Mouse (Mus musculus) kidney, embryonic 16.5 days (tissue): ENCODE results near the gene Fam122a. TPM values are rescaled to one million over a fixed set of nuclear protein-coding genes. Genes with fewer than 3 reads are reported as not detected.

ENCODE experiments used
- ATAC-seq: fragments of 200-750 bp; cut with Nextera tagmentation; 2 replicates; pipeline ENCODE4 v1.8.0; 2017; ENCODE audit warnings: moderate TSS enrichment; ENCODE audit not compliant: low FRiP score, low TSS enrichment
- H3K27ac ChIP-seq: fragments of 300-500 bp; sonication (generic); 2 replicates; pipeline ENCODE4 v1.5.1; 2014; ENCODE audit warnings: low read length
- H3K27me3 ChIP-seq: fragments of 300-500 bp; sonication (generic); 2 replicates; pipeline ENCODE4 v1.6.1; 2014; ENCODE audit warnings: low read length, control low read depth, mixed read lengths; ENCODE audit not compliant: insufficient read depth
- H3K36me3 ChIP-seq: fragments of 300-500 bp; sonication (generic); 2 replicates; pipeline ENCODE4 v1.6.1; 2014; ENCODE audit warnings: low read length, control low read depth, mixed read lengths; ENCODE audit not compliant: insufficient read depth
- H3K4me1 ChIP-seq: fragments of 300-500 bp; sonication (generic); 2 replicates; pipeline ENCODE4 v1.6.1; 2014; ENCODE audit warnings: low read length, control low read depth, mixed read lengths; ENCODE audit not compliant: insufficient read depth
- H3K4me2 ChIP-seq: fragments of 300-500 bp; sonication (generic); replicated peaks from 2 replicates; pipeline ENCODE4 v1.6.1; 2014; ENCODE audit warnings: low read depth, low read length
- H3K4me3 ChIP-seq: fragments of 300-500 bp; sonication (generic); 2 replicates; pipeline ENCODE4 v1.5.1; 2014; ENCODE audit warnings: mild to moderate bottlenecking, low read length
- H3K9ac ChIP-seq: fragments of 300-500 bp; sonication (generic); replicated peaks from 2 replicates; pipeline ENCODE4 v1.6.1; 2014; ENCODE audit warnings: low read length
- H3K9me3 ChIP-seq: fragments of 300-500 bp; sonication (generic); 2 replicates; pipeline ENCODE4 v1.6.1; 2016; ENCODE audit warnings: low read length, control low read depth
- WGBS: fragments of 180-500 bp; shearing (Covaris S2); extraction: QIAGEN DNeasy Blood & Tissue Kit; methylation state at CpG from one replicate; pipeline ENCODE4 v1.1.7; 2014; 5-methylcytosine and 5-hydroxymethylcytosine counted together
- polyA plus RNA-seq: library from polyadenylated mRNA; unstranded; fragments of >200 nt; fragmentation: Nextera tagmentation; extraction: Ambion mirVana; gene quantifications from 2 replicates; pipeline ENCODE4 v1.2.1, GENCODE M21; 2015

Fam122a gene
- polyA plus RNA-seq, 1 experiment from 2014 or later, result 39.7 TPM

DNA sequence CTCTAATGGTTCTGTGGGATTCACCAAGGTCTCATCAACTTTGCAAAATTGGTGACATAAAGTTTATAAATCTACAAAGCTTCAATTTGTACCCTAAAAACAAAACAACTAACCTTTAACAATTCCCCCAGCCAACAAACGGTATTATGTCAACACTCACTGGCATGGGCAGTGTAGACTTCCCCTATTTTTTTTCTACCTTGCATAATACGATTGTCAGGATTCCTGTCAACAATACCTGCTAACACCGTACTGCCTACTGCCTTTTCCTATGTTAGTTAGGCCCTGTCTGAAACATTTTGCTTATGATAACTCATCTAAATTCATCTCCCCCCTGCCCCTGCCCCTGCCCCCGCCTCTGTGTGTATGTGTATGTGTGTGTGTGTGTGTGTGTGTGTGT is 16.7 kb upstream of the Fam122a start:
- Histone ChIP-seq H3K36me3 (no peaks in the 10 kb centered on the region), H3K9me3 (no peaks in the 10 kb centered on the region), H3K4me3 (no peak overlapping the region), H3K27ac (no peak overlapping the region), H3K4me2 (no peak overlapping the region), H3K9ac (no peak overlapping the region), H3K4me1 (no peaks in the 10 kb centered on the region), H3K27me3 (no peaks in the 10 kb centered on the region)
- WGBS, result 86% methylated on average over 4 of the region's 4 CpGs
- no peak for ATAC-seq

DNA sequence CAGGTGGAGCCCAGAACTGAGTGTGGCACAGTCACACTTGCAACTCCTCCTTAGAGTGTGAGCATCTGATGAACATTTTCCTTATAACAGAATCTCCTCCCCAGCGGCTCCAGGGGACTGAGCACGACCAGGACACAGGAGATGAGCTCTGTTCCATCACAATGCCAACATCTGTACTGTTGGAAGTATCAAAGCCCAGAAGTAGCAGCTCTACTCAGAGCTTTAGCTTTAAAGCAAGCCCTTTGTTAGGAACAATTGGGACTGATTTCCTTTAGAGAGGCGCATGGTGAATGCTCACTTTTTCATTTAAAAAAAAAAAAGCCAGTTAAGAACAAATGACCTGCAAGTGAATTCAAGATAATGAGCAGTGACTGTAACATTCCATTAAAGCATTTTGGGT is 14.7 kb upstream of the Fam122a start:
- Histone ChIP-seq H3K4me2 (no peak overlapping the region), H3K9ac (no peak overlapping the region), H3K27ac (no peak overlapping the region), H3K27me3 (no peaks in the 10 kb centered on the region), H3K4me1 (no peaks in the 10 kb centered on the region), H3K9me3 (no peaks in the 10 kb centered on the region), H3K4me3 (no peak overlapping the region), H3K36me3 (no peaks in the 10 kb centered on the region)
- 50% methylated on average over 3 of the region's 3 CpGs for WGBS
- ATAC-seq, result no peak

DNA sequence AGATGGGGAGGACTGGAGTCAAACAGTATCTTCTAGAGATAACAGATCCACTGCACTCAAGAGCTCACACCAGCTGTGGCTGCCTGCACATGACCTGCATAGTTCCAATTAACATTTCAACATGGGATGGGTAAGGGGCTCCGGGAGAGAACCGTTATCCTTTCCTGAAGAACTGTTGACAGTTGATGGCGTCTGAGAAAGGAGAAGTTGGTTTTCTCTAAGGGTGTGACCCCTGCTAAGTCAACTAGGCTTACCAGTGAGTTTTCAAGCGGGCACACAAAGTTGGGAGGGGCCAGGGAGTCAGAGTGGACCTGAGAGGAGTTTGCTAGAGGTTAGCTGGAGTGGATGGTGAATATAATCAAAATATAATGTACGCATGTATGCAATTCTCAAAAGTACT is 13.1 kb upstream of the Fam122a start:
- no peaks in the 10 kb centered on the region for H3K36me3 ChIP-seq
- no peak overlapping the region for H3K4me3 ChIP-seq
- no peaks in the 10 kb centered on the region for H3K27me3 ChIP-seq
- H3K9ac ChIP-seq, result no peak overlapping the region
- H3K4me1 ChIP-seq, result no peaks in the 10 kb centered on the region
- H3K9me3 ChIP-seq, result no peaks in the 10 kb centered on the region
- no peak overlapping the region for H3K27ac ChIP-seq
- ATAC-seq, result no peak
- 65% methylated on average over 5 of the region's 5 CpGs for WGBS
- H3K4me2 ChIP-seq, result no peak overlapping the region

DNA sequence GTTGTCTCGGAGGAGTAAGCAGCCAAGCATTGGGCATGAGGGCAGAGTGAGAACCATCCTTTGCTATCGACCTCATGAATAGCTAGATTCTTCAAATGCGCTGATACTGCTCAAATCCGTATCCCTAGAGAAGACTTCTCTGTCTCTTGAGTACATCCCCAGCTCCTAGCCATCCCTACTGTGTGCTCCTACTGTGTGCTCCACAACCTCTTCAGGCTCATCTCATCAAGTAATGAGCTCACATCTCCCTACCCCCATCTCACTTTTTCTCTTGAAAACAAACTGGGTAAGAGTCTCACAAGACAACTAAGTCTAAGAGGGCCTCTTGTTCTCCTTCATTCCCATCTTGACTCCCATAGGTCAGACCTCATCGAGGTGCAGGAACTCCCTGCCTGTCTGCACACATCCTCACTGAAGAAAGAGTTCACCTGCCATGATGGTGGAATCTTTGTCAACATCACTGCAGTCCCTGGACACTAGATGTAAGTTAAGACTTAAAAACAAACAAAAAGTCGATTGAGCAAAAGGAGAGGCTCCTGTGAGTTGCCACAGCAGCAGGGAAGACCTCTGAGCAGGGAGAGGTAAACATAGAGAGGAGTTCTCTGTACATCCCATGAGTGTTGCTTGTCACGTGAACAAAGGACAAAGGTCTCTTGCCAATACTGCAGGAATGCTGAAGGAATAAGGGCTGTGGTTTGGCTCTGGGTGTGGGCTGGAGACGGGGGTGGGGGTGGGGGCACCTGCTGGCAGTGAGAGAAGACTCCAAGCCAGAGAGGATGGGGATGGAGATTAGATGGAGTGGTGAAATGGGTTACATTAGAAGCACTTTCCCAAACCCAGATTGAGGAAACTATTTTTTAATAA is 9.5 kb upstream of the Fam122a start:
- no peaks in the 10 kb centered on the region for H3K9me3 ChIP-seq
- H3K4me2 ChIP-seq, result no peak overlapping the region
- no peak overlapping the region for H3K27ac ChIP-seq
- no peaks in the 10 kb centered on the region for H3K36me3 ChIP-seq
- no peaks in the 10 kb centered on the region for H3K4me1 ChIP-seq
- no peaks in the 10 kb centered on the region for H3K27me3 ChIP-seq
- ATAC-seq, result no peak
- 77% methylated on average over 8 of the region's 8 CpGs for WGBS
- H3K4me3 ChIP-seq, result no peak overlapping the region
- no peak overlapping the region for H3K9ac ChIP-seq

DNA sequence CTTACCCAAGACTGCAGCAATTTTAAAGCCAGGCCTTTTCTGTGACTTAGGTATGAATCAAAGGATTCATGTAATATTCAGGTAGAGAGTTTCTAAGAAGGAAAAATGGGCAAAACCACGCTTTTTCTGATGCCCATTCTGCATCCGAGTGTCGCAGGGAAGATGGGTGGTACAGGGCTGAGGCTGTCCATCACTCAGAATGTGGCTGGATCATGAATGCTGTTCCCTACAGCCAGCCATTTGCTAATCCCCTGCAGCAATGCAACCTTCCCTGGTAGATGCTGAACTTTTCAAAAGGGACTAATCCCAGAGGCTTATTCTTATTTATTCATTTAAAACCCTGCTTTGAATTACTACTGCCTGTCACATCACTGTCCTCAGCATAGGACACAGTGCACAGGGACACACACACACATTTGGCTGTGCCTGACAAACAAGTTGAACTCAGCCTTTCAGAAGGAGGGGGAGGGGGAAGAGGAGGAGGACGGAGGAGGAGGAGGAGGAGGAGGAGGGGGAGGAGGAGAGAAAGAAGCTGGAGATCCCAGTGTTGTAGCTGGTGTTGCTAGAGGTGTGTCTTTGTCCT is 7.5 kb upstream of the Fam122a start:
- Histone ChIP-seq H3K27ac (no peak overlapping the region), H3K4me3 (no peak overlapping the region), H3K36me3 (no peaks in the 10 kb centered on the region), H3K4me2 (no peak overlapping the region), H3K9me3 (no peaks in the 10 kb centered on the region), H3K27me3 (no peaks in the 10 kb centered on the region), H3K9ac (no peak overlapping the region), H3K4me1 (no peaks in the 10 kb centered on the region)
- ATAC-seq, result no peak
- WGBS, result 67% methylated on average over 4 of the region's 4 CpGs

DNA sequence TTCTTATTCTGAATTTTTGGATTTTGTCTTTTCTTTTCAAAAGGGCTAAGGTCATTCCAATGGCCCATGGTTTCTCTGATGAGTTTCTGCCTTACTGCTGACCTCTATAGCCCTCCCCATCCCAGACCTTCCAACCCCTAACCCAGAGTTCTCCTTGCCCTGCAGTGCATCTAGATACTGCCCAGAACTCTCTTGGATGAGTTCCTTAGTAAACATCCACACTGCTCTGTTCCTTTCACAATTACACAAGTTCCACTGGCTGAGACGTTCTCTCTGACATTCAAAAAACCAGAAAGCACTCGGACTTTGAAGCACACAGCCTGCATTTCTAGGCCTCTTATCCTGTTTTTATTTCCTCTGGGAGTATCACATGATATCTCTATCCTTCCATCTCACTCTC is 3.8 kb upstream of the Fam122a start:
- Histone ChIP-seq H3K4me2 (no peak overlapping the region), H3K9me3 (no peaks in the 10 kb centered on the region), H3K9ac (no peak overlapping the region), H3K27me3 (no peaks in the 10 kb centered on the region), H3K27ac (no peak overlapping the region), H3K4me1 (peaks cover 4% of the 10 kb centered on the region; the same call in 1 of the 2 replicates), H3K36me3 (no peaks in the 10 kb centered on the region), H3K4me3 (no peak overlapping the region)
- WGBS, result 80% methylated on average over 2 of the region's 2 CpGs
- ATAC-seq, result no peak

DNA sequence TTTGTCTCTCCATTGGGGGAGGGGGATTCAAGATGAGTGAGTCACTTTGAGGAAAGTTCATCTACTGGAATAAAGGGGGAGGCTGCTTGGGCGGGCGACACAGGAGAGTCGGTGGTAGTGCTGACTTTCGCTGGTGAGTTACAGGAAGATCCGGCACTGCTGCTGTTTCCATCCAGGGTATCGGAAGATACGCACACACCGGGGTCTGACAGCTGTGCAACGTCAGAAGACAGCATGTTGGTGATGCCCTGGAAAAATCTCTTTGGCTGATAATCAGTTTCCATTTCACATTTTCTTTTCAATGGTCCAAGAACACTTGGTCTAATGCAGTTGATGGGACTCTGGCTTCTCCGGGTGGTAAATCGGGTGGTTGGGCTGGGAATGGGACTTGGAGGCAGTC is 695 bp downstream of the Fam122a start:
- WGBS, result under 1% methylated on average over 11 of the region's 11 CpGs
- Histone ChIP-seq H3K9me3 (no peaks in the 10 kb centered on the region), H3K4me1 (peaks cover 11% of the 10 kb centered on the region; the same call in 1 of the 2 replicates), H3K36me3 (0 out of 2 replicates have a peak, but pooled peaks cover 2% of the 10 kb centered on the region), H3K27ac (peak overlapping the region; percentile 94), H3K27me3 (no peaks in the 10 kb centered on the region), H3K4me3 (peak overlapping the region; percentile 87), H3K9ac (peak overlapping the region; percentile 90), H3K4me2 (peak overlapping the region; percentile 82)
- no peak for ATAC-seq

DNA sequence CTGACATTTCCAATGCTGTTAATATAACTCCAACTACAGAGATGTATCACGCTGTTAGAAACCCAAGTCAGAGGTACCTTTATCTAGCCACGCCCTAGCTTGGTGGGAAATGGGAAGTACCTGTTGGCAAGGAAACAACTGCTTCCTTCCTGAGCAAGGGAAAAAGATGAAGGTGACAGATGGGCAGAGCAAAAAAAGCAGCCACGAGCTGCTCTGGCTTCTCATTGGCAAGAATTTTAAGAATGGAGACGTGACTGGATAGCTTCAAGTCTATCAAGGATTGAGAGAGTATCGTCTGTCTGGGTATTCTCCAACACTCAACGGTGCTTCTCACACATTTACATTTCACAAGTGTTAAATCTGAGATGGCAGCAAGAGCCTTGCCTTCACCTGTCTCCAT is 1.9 kb downstream of the Fam122a start:
- H3K36me3 ChIP-seq, result 0 out of 2 replicates have a peak, but pooled peaks cover 2% of the 10 kb centered on the region
- H3K4me3 ChIP-seq, result no peak overlapping the region
- no peak for ATAC-seq
- peaks cover 11% of the 10 kb centered on the region; the same call in 1 of the 2 replicates for H3K4me1 ChIP-seq
- H3K4me2 ChIP-seq, result no peak overlapping the region
- no peak overlapping the region for H3K27ac ChIP-seq
- H3K9ac ChIP-seq, result no peak overlapping the region
- WGBS, result 76% methylated on average over 6 of the region's 6 CpGs
- no peaks in the 10 kb centered on the region for H3K27me3 ChIP-seq
- H3K9me3 ChIP-seq, result no peaks in the 10 kb centered on the region

DNA sequence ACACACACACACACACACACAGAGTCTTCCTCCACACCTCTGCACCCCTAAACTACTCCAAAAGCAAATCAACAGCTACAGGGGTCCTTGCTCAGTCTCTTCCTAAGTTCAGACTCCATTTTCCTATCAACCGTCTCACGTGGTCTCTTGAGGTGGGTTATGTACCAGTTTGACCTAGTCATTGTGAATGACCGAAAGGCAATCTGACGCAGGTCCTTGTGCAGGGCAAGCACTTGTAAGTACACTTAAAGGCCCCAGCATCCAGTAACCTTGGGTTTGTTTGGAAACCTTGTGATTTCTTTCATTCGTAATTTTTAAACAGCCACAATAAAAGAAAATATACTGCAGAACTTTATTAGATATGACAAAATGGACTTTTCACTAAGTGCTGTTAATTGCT is 4.6 kb downstream of the Fam122a start:
- 86% methylated on average over 5 of the region's 5 CpGs for WGBS
- Histone ChIP-seq H3K9me3 (no peaks in the 10 kb centered on the region), H3K27ac (no peak overlapping the region), H3K27me3 (no peaks in the 10 kb centered on the region), H3K4me3 (no peak overlapping the region), H3K36me3 (0 out of 2 replicates have a peak, but pooled peaks cover 2% of the 10 kb centered on the region), H3K4me1 (peaks cover 25% of the 10 kb centered on the region; the same call in 1 of the 2 replicates), H3K9ac (no peak overlapping the region), H3K4me2 (no peak overlapping the region)
- no peak for ATAC-seq

DNA sequence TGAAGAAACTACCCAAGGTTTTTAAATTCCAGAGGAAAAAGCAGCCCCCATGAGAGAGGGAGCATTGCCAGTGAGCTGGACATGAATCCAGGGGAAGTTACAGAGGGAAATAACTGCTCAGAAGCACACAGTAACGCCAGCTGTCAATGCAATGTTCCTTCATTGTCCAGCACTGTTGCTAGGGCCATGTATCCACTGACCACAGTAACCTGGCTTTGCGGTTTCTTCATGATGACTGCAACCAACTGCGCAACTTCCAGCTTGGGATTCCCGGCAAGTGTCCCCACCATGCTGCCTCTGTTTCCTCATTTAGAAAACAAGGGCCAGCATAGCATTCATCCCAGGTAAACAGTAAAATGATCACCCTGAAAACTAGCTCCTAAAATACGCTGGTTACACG is 5.6 kb downstream of the Fam122a start:
- H3K4me2 ChIP-seq, result no peak overlapping the region
- H3K9me3 ChIP-seq, result no peaks in the 10 kb centered on the region
- 0 out of 2 replicates have a peak, but pooled peaks cover 2% of the 10 kb centered on the region for H3K36me3 ChIP-seq
- H3K27me3 ChIP-seq, result no peaks in the 10 kb centered on the region
- H3K9ac ChIP-seq, result no peak overlapping the region
- WGBS, result 89% methylated on average over 6 of the region's 6 CpGs
- H3K4me3 ChIP-seq, result no peak overlapping the region
- ATAC-seq, result no peak
- H3K27ac ChIP-seq, result no peak overlapping the region
- H3K4me1 ChIP-seq, result peaks cover 25% of the 10 kb centered on the region; the same call in 1 of the 2 replicates
